Mouse (Mus musculus): ENCODE data around the gene Olfr641. TPM values are rescaled to one million over a fixed set of nuclear protein-coding genes. Genes with fewer than 3 reads are reported as not detected.

Gene Olfr641
- polyA plus RNA-seq (2015; fragmentation: Nextera tagmentation; extraction: Ambion mirVana), result not detected in 2 replicates

- H3K27me3 ChIP-seq (ENCODE audit: control insufficient read depth, insufficient read depth, low read depth, low read length), result no peaks in the 10 kb centered on the region
- no peak for ATAC-seq (ENCODE audit: low read depth)
- no peaks in the 10 kb centered on the region for H3K9me3 ChIP-seq (ENCODE audit: control insufficient read depth, low read length)
- no peak within 1 kb of the TSS for H3K4me3 ChIP-seq (ENCODE audit: low read length)
- no peak within 1 kb of the TSS for H3K9ac ChIP-seq (ENCODE audit: low read length)
- no peaks in the 10 kb centered on the region for H3K4me1 ChIP-seq (replicated peaks; ENCODE audit: control insufficient read depth, insufficient read depth, low read length)
- no peaks in the 10 kb centered on the region for H3K36me3 ChIP-seq (ENCODE audit: control insufficient read depth, insufficient read depth, low read length)
- no peak within 1 kb of the TSS for H3K27ac ChIP-seq (ENCODE audit: low read length)
- 65% methylated on average over 1 of the region's 1 CpGs for WGBS
- no peak within 1 kb of the TSS for H3K4me2 ChIP-seq (ENCODE audit: low read depth, low read length)
These were observed at the start of gene Olfr641 for GRCm38 (mm10) chr7:104035145-104035544. Gene Olfr641 (plus strand): TSS chr7:104035445.

GRCm38 (mm10) chr7:103998446-103998845 is 36.8 kb upstream of the Olfr641 start, which contains the start of gene Olfr638:
Gene Olfr638 (plus strand): TSS chr7:103998746.
- Histone ChIP-seq H3K4me1 (replicated peaks; ENCODE audit: control insufficient read depth, insufficient read depth, low read length) (no peaks in the 10 kb centered on the region), H3K4me3 (ENCODE audit: low read length) (no peak within 1 kb of the TSS), H3K9ac (ENCODE audit: low read length) (no peak within 1 kb of the TSS), H3K27me3 (ENCODE audit: control insufficient read depth, insufficient read depth, low read depth, low read length) (no peaks in the 10 kb centered on the region), H3K27ac (ENCODE audit: low read length) (no peak within 1 kb of the TSS), H3K4me2 (ENCODE audit: low read depth, low read length) (no peak within 1 kb of the TSS), H3K9me3 (ENCODE audit: control insufficient read depth, low read length) (no peaks in the 10 kb centered on the region), H3K36me3 (ENCODE audit: control insufficient read depth, insufficient read depth, low read length) (no peaks in the 10 kb centered on the region)
- no peak for ATAC-seq (ENCODE audit: low read depth)

GRCm38 (mm10) chr7:103999124-103999523 is 36.1 kb upstream of the Olfr641 start:
- ATAC-seq (ENCODE audit: low read depth), result no peak

GRCm38 (mm10) chr7:104017203-104017602 is 18.0 kb upstream of the Olfr641 start, which contains the start of gene Olfr639:
Gene Olfr639 (minus strand): TSS chr7:104017303.
- no peak within 1 kb of the TSS for H3K9ac ChIP-seq (ENCODE audit: low read length)
- no peaks in the 10 kb centered on the region for H3K27me3 ChIP-seq (ENCODE audit: control insufficient read depth, insufficient read depth, low read depth, low read length)
- ATAC-seq (ENCODE audit: low read depth), result no peak
- H3K9me3 ChIP-seq (ENCODE audit: control insufficient read depth, low read length), result no peaks in the 10 kb centered on the region
- H3K27ac ChIP-seq (ENCODE audit: low read length), result no peak within 1 kb of the TSS
- no peak within 1 kb of the TSS for H3K4me3 ChIP-seq (ENCODE audit: low read length)
- no peak within 1 kb of the TSS for H3K4me2 ChIP-seq (ENCODE audit: low read depth, low read length)
- no peaks in the 10 kb centered on the region for H3K36me3 ChIP-seq (ENCODE audit: control insufficient read depth, insufficient read depth, low read length)
- no peaks in the 10 kb centered on the region for H3K4me1 ChIP-seq (replicated peaks; ENCODE audit: control insufficient read depth, insufficient read depth, low read length)

More at GRCm38 (mm10) chr7:103999124-103999523, 36.1 kb upstream of the Olfr641 start:
- no peaks in the 10 kb centered on the region for H3K9me3 ChIP-seq (ENCODE audit: control insufficient read depth, low read length)
- H3K36me3 ChIP-seq (ENCODE audit: control insufficient read depth, insufficient read depth, low read length), result no peaks in the 10 kb centered on the region
- no peak overlapping the region for H3K4me2 ChIP-seq (ENCODE audit: low read depth, low read length)
- no peak overlapping the region for H3K27ac ChIP-seq (ENCODE audit: low read length)
- H3K9ac ChIP-seq (ENCODE audit: low read length), result no peak overlapping the region
- H3K4me1 ChIP-seq (replicated peaks; ENCODE audit: control insufficient read depth, insufficient read depth, low read length), result no peaks in the 10 kb centered on the region
- no peaks in the 10 kb centered on the region for H3K27me3 ChIP-seq (ENCODE audit: control insufficient read depth, insufficient read depth, low read depth, low read length)
- H3K4me3 ChIP-seq (ENCODE audit: low read length), result no peak overlapping the region

GRCm38 (mm10) chr7:104018953-104019352 is 16.3 kb upstream of the Olfr641 start:
- no peak for ATAC-seq (ENCODE audit: low read depth)
- no peak overlapping the region for H3K4me2 ChIP-seq (ENCODE audit: low read depth, low read length)
- 74% methylated on average over 1 of the region's 1 CpGs for WGBS
- no peak overlapping the region for H3K4me3 ChIP-seq (ENCODE audit: low read length)
- no peak overlapping the region for H3K27ac ChIP-seq (ENCODE audit: low read length)
- H3K4me1 ChIP-seq (replicated peaks; ENCODE audit: control insufficient read depth, insufficient read depth, low read length), result no peaks in the 10 kb centered on the region
- H3K9ac ChIP-seq (ENCODE audit: low read length), result no peak overlapping the region
- H3K9me3 ChIP-seq (ENCODE audit: control insufficient read depth, low read length), result no peaks in the 10 kb centered on the region
- no peaks in the 10 kb centered on the region for H3K36me3 ChIP-seq (ENCODE audit: control insufficient read depth, insufficient read depth, low read length)
- no peaks in the 10 kb centered on the region for H3K27me3 ChIP-seq (ENCODE audit: control insufficient read depth, insufficient read depth, low read depth, low read length)

- ATAC-seq (ENCODE audit: low read depth), result no peak
- Histone ChIP-seq H3K4me1 (replicated peaks; ENCODE audit: control insufficient read depth, insufficient read depth, low read length) (no peaks in the 10 kb centered on the region), H3K4me3 (ENCODE audit: low read length) (no peak overlapping the region), H3K36me3 (ENCODE audit: control insufficient read depth, insufficient read depth, low read length) (no peaks in the 10 kb centered on the region), H3K4me2 (ENCODE audit: low read depth, low read length) (no peak overlapping the region), H3K27me3 (ENCODE audit: control insufficient read depth, insufficient read depth, low read depth, low read length) (no peaks in the 10 kb centered on the region), H3K27ac (ENCODE audit: low read length) (no peak overlapping the region), H3K9me3 (ENCODE audit: control insufficient read depth, low read length) (no peaks in the 10 kb centered on the region), H3K9ac (ENCODE audit: low read length) (no peak overlapping the region)
- WGBS, result 87% methylated on average over 6 of the region's 6 CpGs
These were observed 13.6 kb upstream of the Olfr641 start for GRCm38 (mm10) chr7:104021651-104022050.

- no peak within 1 kb of the TSS for H3K27ac ChIP-seq (ENCODE audit: low read length)
- ATAC-seq (ENCODE audit: low read depth), result no peak
- H3K9ac ChIP-seq (ENCODE audit: low read length), result no peak within 1 kb of the TSS
- 77% methylated on average over 6 of the region's 6 CpGs for WGBS
- no peaks in the 10 kb centered on the region for H3K27me3 ChIP-seq (ENCODE audit: control insufficient read depth, insufficient read depth, low read depth, low read length)
- H3K4me3 ChIP-seq (ENCODE audit: low read length), result no peak within 1 kb of the TSS
- H3K4me2 ChIP-seq (ENCODE audit: low read depth, low read length), result no peak within 1 kb of the TSS
- no peaks in the 10 kb centered on the region for H3K4me1 ChIP-seq (replicated peaks; ENCODE audit: control insufficient read depth, insufficient read depth, low read length)
- H3K36me3 ChIP-seq (ENCODE audit: control insufficient read depth, insufficient read depth, low read length), result no peaks in the 10 kb centered on the region
- no peaks in the 10 kb centered on the region for H3K9me3 ChIP-seq (ENCODE audit: control insufficient read depth, low read length)
These were observed 9.8 kb upstream of the Olfr641 start, which contains the start of gene Olfr640 for GRCm38 (mm10) chr7:104025473-104025872. Gene Olfr640 (minus strand): TSS chr7:104025573.

GRCm38 (mm10) chr7:104026978-104027377 is 8.3 kb upstream of the Olfr641 start:
- no peaks in the 10 kb centered on the region for H3K4me1 ChIP-seq (replicated peaks; ENCODE audit: control insufficient read depth, insufficient read depth, low read length)
- no peak for ATAC-seq (ENCODE audit: low read depth)
- 70% methylated on average over 3 of the region's 3 CpGs for WGBS
- no peak overlapping the region for H3K9ac ChIP-seq (ENCODE audit: low read length)
- H3K27ac ChIP-seq (ENCODE audit: low read length), result no peak overlapping the region
- H3K9me3 ChIP-seq (ENCODE audit: control insufficient read depth, low read length), result no peaks in the 10 kb centered on the region
- H3K4me2 ChIP-seq (ENCODE audit: low read depth, low read length), result no peak overlapping the region
- H3K27me3 ChIP-seq (ENCODE audit: control insufficient read depth, insufficient read depth, low read depth, low read length), result no peaks in the 10 kb centered on the region
- H3K4me3 ChIP-seq (ENCODE audit: low read length), result no peak overlapping the region
- no peaks in the 10 kb centered on the region for H3K36me3 ChIP-seq (ENCODE audit: control insufficient read depth, insufficient read depth, low read length)

GRCm38 (mm10) chr7:104050745-104051144 is 15.5 kb downstream of the Olfr641 start:
- no peak for ATAC-seq (ENCODE audit: low read depth)
- 83% methylated on average over 4 of the region's 4 CpGs for WGBS
- H3K4me2 ChIP-seq (ENCODE audit: low read depth, low read length), result no peak overlapping the region

GRCm38 (mm10) chr7:104052566-104052965 is 17.3 kb downstream of the Olfr641 start, which contains the start of gene Olfr642:
Gene Olfr642 (minus strand): TSS chr7:104052666.
- H3K4me3 ChIP-seq (ENCODE audit: low read length), result no peak within 1 kb of the TSS
- H3K4me1 ChIP-seq (replicated peaks; ENCODE audit: control insufficient read depth, insufficient read depth, low read length), result no peaks in the 10 kb centered on the region
- H3K27ac ChIP-seq (ENCODE audit: low read length), result no peak within 1 kb of the TSS
- no peak for ATAC-seq (ENCODE audit: low read depth)
- 63% methylated on average over 1 of the region's 1 CpGs for whole genome bisulfite sequencing
- no peaks in the 10 kb centered on the region for H3K9me3 ChIP-seq (ENCODE audit: control insufficient read depth, low read length)
- H3K27me3 ChIP-seq (ENCODE audit: control insufficient read depth, insufficient read depth, low read depth, low read length), result no peaks in the 10 kb centered on the region
- H3K9ac ChIP-seq (ENCODE audit: low read length), result no peak within 1 kb of the TSS
- H3K4me2 ChIP-seq (ENCODE audit: low read depth, low read length), result no peak within 1 kb of the TSS
- no peaks in the 10 kb centered on the region for H3K36me3 ChIP-seq (ENCODE audit: control insufficient read depth, insufficient read depth, low read length)

More at GRCm38 (mm10) chr7:104050745-104051144, 15.5 kb downstream of the Olfr641 start:
- Histone ChIP-seq H3K27ac (ENCODE audit: low read length) (no peak overlapping the region), H3K4me1 (replicated peaks; ENCODE audit: control insufficient read depth, insufficient read depth, low read length) (no peaks in the 10 kb centered on the region), H3K27me3 (ENCODE audit: control insufficient read depth, insufficient read depth, low read depth, low read length) (no peaks in the 10 kb centered on the region), H3K9me3 (ENCODE audit: control insufficient read depth, low read length) (no peaks in the 10 kb centered on the region), H3K36me3 (ENCODE audit: control insufficient read depth, insufficient read depth, low read length) (no peaks in the 10 kb centered on the region), H3K9ac (ENCODE audit: low read length) (no peak overlapping the region), H3K4me3 (ENCODE audit: low read length) (no peak overlapping the region)

Data from lung, embryonic 16.5 days (tissue).